Mouse (Mus musculus) adrenal gland, postnatal 4 days (tissue): ENCODE measurements at regions not wholly inside any gene's neighbourhood (a gene's known extent, or its start where the extent isn't known, plus 50 kb on each side); places are given as distances from the start of the nearest gene placed in this dataset.
"Not testable (repeated sequence)": the region's sequence is repeated elsewhere in the genome, so short reads cannot be mapped to it uniquely, and the experiment has no call there.

ENCODE experiments used
- DNase-seq, 2 experiments: peaks; one replicate each; pipeline ENCODE4 v3.0.0; 2021 to 2022; ENCODE audit warnings: low spot score in 2 of 2, mixed read lengths in 2 of 2

DNA sequence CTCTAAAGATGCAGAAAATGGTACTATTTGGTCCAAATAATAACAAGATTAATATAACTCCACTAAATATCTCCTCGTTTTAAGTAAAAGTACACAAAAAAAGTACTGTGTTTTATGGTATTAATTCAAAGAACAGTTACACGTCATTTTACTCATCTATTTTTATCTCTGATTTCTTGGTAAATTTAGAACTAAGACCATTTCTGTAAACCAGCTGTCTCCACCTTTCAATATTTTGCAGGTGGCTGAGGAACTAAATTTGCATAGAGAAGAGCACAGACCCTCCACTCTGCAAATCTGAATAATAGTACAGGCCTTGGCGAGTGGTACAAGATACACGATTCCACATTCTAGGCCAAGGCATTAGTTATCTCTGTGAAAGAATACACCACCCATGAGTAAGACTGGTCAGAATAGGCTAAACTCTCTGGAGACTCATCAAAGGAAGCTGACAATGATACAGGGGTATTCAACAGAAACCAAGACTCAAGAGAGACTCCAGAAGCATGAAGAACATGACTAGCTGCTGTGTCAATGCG, 191.5 kb upstream of the Intu start:
- DNase-seq, result no peak

DNA sequence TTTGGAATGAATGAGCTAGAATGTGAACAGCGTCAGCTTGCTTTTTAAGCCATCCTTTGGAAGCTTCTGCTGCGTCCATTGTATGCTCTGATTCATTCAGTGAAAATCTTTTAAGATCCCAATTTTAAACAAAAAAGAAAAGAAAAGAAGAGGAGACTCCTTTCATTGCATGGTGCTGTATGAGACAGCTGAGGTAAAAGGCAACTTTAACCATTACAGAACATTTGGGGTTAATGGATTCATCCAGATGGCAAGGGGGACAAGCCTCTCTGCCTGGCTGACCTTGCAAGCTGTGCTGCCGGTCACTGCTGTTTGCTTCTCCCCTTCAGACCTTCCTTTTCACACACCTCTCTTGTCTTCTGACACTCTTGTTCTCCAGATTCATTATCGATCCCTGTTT, 176.0 kb upstream of the Intu start:
- no peak for DNase-seq

DNA sequence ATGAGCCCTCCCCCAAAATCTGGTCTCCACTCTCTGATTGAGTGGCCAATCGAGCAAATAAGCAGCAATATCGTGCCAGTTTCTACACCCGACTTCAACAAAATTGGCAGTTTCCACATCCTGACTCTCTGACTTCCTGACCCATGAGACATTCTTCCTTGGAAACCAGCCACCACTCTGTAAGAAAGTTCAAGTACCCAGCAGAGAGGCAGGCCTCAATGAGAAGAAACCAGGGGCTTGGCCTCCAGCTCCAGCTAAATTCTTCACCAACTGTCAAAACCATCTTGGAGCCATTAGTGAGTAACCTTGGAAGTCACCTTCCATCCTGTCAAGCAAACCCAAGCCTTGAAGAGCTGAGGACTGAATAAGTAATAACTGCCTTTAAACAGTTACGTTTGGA, 162.7 kb upstream of the Intu start:
- DNase-seq, result no peak

DNA sequence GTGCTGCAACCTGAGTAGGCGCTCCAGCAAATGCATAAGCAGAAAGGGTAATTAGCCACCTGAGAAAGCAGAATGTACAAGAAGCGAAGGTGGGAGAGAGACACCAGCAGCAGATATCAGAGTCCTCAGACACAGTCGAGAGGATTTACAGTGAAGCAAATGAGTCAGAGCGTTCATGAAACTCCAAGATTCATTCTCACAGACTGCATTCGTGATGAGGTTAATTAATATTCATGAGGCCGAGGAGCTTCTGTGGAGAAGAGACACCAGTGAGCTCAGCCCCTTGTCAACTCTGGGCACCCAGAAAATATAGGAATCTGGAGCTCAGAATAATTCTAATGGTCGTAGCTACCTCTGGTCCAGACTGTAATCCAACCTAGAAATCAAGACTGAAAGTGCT, 159.7 kb upstream of the Intu start:
- no peak for DNase-seq

DNA sequence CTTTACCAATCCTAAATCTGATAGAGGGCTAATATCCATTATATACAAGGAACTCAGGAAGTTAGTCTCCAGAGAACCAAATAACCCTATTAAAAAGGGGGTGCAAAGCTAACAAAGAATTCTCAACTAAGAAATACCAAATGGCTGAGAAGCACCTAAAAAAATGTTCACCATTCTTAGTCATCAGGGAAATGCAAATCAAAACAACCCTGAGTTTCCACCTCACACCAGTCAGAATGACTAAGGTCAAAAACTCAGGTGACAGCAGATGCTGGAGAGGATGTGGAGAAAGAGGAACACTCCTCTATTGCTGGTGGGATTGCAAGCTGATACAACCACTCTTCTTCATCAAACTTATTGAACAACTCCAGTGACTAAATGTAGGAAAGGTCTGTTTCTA, 154.9 kb upstream of the Intu start:
- DNase-seq, result not testable (repeated sequence)

DNA sequence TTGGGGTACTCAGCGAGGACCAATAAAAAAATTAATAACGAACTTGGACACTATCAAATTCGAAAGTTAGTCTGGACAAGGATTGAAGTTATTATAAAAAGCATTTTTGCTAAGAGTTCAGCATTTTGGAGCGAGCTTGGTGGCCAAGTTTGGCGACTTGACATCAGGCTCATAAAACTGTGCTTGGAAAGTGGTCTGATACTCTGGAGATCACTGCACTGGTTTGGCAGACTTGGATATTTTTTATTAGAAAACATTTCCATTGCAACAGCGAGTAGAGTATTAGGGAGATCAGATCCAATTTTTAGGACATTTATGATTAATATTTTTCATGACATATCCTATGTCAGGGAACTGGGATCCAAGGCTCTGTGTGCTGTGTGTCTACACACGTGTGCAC, 153.7 kb upstream of the Intu start:
- no peak for DNase-seq

DNA sequence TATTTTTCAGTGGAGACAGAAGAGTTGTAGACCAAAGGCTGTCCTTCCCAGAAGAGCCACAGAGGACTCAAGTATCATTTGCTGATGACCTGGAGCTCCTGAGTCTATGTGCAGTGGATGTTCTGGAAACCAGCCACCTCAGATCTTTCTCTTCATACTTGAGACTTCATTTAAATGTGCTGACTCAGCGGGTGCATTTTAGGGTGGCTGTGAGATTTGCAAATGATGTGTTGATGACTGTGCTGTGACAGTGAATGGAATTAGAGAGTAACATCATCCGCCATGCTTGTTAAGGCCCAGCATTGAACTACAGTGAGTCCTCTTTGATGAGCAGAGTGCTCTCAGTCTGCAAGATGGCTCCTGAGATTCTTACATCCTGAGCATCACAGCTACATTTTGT, 152.0 kb upstream of the Intu start:
- no peak for DNase-seq

DNA sequence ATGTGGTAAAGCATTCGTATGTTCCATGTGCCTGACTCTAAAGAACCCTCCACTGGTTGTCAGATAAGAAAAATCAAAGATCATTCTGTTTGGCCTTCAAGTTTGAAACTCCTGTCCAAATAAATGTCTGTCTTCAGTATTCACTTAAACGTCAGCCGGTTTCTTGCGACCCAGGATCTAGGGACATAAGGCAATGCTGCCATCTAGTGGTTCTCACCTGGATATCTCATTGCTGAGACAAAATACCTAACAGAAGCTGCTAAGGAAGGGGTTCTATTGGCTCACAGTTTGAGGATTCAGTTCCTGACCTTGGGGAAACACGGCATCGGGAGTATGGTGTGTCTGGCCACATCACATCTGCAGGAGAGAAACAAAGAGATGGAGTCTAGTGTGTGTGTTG, 139.5 kb upstream of the Intu start:
- DNase-seq, result peak in 1 of 2 experiments; percentile 15

DNA sequence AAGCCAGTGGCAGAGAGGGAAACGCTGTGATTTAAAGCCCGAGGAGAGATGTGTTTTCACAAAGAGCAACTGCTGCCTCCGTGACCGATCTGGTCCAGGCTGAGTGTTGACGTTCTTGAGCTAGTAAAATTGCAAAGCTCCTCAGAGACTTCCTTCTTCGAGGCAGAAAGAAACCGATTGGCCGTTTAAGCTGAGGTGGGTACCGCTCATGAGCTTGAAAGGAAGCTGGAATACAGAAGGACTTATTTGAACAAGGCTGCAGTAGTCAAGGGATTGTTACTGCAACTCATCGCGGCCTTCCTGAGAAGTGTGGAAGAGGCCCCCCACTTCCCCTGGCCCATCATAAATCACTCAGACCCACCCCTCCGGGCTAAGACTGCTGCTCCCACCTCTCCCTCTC, 132.9 kb upstream of the Intu start:
- DNase-seq, result no peak

DNA sequence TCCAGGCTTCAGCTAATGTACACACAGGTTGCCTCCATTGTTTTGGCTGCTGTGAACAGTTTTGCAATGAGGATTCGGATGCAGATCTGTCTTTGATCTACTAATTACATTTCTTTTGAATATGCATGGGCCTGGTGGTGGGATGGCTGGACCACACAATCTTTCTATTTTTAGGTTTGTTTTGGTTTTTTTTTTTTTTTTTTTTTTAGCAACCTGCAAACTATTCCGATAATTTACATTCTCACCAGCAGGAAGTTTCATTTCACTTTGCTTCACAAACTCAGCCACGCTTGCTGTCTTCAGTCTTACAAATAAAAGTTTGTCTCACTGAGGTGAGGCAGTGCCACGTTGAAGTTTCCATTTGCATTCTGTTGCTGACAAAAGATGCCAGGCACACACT, 127.7 kb upstream of the Intu start:
- DNase-seq, result no peak

DNA sequence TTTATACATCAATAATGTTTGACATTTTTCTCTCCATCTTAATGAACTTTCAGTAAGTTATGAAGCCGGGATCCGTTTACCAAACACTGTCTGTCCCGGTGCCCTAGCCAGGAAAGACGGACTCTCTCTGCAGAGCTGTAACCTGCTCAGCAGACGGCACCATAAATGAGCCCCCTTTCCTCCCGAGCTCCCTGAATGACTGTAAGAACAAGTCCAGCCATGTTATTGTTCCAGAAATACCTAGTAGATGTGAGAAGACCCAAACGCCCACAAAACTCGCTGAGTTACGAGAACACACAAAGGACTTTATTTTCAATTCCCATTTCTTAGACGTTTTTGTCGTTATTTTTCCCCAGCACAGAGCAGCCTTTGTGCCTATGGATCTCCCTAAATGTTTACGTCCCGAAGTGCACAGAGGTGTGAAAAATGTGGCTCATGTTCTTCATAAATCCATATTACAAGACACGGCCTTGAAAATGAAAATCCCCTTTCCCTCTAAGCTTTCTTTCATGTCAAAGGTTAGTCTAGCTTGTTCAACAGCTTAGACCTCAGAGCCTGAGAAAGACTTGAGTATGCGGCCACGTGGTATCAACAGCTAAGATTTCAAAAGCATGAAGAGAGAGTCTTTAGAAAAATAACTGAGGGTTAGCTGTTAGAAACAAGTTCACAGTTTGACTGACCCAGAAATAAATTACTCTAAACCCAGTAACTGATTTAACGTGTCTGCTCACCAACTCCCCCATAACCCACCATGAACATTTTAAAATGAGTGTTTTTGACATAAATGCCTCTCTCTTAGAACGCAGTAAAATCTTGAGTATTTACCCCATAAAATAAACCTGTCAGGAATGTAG, 125.8 kb upstream of the Intu start:
- DNase-seq, result no peak

DNA sequence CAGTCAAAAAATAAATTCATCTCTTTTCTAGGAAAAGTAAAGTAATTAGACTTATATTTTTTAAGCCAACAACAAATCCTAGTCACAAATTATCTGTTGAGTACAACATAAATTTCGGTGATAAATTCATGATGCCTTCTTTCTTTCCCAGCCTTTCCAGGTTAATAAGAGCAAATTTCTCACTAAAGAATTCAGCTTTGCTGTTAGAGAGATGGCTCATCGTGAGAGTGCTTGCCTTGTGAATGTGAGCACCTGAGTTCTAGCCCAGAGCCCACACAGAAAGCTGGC, 125.2 kb upstream of the Intu start:
- no peak for DNase-seq

DNA sequence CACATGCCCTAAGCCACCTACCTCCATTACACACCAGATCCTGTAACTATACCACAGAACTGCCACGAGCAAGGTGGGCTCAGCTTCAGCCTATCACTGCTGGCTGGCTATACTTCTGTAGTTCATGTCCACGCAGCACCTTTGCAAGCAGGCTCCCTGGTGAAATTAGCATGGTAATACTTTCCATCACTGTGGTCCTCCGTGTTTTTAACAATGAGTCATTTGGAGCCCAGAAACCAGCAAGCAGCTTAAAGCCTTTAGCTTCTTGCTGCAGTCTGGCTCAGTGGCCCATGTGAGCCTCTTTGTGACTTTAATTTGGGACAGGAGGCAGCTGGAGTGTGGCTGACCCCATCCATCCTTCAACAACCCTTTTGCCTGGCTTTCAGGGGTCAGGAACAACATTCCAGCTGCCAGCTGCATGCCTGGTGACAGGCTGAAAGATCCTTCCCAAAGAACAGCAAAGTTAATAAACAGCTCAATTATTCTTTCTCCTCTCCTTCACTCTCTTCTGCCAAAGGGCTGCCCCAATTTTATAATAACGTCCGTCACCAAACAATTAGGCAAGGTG, 122.1 kb upstream of the Intu start:
- DNase-seq, result no peak

DNA sequence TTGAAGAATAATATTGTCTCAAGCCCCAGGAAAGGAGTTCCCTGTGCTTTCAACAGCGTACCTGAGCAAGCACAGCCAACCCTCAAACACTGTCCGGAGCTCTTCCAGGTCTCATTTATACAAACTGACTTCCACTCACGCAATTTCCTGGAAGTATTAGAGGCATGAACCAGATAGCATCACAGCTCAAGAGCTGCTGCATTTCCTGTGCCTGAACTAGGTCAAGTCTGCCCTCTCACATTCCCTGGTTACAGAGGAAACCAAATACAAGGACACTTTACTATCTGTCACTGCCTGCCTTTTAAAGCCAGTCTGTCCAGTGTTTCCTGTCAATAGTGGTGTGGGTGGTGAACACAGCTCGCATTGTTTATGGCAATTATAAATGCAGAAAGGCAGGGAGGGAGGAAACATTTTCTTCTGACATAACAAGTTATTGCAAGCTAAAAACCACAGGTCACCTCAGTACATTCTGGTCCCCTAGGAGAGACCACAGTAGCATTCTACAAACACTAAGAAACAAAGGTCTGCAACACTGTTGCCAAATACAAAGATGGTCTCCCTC, 120.3 kb upstream of the Intu start:
- DNase-seq, result no peak

DNA sequence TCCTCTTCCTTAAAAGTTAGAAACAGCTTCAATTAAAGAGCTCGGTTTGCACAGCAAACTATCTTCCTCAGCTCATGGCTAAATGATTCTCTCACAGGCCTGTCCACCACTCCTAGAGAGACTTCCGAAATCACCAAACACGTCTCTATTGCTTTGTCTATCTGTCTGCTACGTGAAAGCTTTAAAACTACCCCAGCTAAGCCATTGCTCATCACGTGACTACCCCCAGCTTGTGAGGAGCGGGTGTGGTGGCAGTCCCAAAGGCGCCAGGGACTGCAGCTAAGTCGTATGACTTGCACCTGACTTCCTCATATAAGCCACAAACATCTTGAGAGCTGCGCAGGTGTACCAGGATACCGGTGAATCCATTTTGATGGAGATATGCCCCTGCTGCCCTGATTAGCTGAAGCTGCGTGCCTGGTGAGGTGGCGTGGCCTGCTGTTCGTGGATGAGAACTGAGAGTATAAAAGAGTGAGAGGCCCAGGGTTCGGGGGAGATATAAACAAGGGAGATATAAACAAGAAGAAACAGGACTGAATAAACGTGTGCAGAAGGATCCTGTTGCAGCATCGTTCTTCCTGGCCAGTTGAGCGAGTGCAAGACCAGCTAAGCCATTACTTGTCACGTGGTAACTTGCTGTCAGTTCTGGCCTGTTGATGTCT, 105.8 kb upstream of the Intu start:
- DNase-seq, result not testable (repeated sequence)

DNA sequence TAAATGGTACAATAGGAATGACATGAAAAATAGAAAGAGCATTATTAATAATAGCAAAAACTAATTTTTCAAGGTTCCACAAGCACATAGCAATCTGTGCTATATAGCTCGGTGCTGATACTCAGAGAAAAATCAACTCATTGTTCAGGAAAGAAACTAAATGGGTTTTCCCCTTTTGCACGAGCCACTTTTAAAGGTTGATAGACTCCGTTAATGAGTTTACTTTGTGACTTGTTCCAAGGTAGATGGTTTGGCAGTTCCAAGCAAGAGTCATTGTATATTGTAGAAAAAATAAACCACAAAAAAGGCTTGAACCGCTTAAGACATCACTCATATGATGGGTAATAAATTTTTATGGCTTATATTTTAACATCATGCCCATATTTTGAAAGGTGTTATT, 105.0 kb upstream of the Intu start:
- no peak for DNase-seq

DNA sequence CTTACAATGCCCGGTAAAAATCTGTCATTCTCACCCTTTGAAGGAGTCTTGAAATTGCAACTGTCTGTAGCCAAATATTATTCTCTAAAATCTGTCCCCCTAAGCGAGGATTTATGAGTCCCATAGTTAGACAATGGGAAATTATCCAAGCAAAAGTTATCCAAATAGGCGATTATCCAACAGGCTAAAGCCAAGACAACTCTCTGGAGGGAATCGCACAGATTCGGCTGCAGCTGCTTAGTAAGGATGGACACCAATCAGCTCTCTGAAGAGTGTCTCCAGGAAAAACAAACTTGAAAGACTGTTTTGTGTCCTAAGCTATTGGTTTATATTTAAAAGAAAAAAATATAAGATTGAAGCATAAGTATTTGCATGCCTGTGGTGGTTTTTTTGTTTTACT, 103.1 kb upstream of the Intu start:
- DNase-seq, result no peak

DNA sequence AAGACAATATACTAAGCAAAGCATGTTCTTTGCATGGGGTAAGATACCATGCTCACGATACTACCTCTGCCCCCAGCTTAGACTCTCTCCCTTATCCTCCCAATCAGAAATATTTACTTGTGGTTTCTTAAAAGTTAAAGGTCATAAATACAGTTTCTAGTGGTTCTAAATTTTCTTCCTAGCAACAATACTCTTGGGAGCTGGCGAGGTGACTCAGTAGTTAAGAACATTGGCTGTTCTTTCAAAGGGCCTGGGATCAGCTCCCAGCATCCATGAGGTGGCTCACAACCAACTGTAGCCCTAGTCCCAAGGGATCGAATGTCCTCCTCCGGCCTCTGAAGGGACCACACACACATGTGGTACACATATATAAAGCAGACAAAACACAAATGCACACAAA, 92.8 kb upstream of the Intu start:
- no peak for DNase-seq

DNA sequence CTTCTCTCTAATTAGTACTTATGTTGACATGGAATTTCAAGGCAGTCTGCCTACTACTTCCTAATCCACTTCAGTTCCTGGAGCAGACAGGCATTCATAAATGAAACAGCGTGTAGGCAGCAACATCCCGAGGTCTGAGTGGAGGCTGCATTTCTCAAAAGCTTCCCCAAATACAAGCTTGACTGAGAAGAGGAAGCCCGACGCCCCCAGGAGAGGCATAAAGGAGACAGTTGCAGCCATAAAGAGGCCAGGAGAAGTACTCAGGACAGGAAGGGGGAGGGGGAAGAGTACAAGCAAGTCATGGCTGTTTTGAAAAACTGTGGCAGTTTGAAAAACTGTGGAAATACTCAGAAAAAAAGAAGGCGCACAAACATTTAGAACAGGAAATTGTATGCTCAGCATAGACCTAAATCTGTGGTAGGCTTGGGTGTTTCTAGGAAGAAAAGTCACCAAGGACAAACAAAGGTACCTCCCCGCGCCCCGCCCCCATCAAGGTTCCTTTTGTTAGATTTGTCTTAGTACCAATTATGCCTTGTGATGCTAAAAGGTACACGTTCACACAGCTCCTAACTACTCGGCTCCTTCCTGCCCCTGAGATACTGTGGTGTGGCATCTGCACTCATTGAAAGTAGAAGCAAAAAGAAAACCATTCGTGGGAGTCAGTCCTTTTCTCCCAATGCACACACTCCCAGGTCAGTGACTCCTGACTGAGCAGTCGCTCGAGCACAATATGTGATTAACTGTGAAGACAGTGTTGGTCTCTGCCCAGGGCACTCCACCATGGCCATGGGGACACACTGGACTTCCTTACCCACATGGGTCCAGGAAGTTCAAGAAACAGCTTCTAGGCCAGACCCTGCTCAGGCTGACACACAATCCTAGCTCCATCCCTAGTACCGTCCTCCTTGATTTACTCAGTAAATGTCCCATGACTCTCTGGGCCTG, 89.7 kb upstream of the Intu start:
- no peak for DNase-seq

DNA sequence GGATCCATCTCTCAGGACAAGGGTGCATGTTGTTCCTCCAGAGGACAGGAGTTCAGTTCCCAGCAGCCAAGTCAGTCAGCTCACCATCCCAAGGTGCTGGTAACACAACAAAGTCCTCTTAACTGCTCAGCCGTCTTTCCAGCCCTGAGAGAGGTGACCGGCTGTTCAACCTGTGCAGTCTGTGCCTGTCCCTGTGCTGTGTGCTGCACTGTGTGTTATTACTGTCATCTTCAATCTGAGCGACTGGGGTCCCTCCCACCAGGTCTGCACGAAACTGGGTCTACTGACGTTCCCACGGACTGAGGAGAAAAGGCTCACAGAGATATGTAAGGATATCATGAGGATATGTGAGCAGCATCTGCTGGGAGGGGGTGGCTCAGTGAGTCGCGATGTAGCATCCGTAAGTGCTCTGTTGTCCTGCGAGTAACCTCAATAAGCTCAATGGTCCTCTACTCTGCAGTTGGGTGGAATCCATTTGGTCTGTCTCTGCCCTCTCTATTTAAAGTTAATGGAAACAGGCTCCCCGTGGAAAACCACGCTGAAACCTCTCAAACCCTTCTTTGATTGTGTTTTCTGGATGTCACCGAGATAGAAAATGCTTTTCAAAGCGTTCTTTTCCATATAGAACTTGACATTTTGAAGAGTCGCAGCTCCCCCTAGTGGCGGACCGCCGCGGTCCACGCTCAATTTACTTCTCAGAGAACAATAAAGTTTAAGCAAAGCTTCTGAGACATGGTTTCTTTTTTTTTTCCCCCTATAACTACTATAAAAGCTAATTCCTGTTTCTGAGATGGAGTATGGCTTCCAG, 87.1 kb upstream of the Intu start:
- DNase-seq, result peak; percentile 17 to 42
